Mouse (Mus musculus) stomach, postnatal 0 days (tissue): Measurements from ENCODE around the gene Atraid.

Experiments used
- CTCF ChIP-seq: IDR thresholded peaks from 2 replicates; pipeline ENCODE4 v1.5.1; 2016; ENCODE audit warnings: antibody characterized with exemption, low read depth, mild to moderate bottlenecking, moderate library complexity
- EP300 ChIP-seq: optimal IDR thresholded peaks from 2 replicates; pipeline ENCODE3; 2016; ENCODE audit warnings: antibody characterized with exemption

DNA sequence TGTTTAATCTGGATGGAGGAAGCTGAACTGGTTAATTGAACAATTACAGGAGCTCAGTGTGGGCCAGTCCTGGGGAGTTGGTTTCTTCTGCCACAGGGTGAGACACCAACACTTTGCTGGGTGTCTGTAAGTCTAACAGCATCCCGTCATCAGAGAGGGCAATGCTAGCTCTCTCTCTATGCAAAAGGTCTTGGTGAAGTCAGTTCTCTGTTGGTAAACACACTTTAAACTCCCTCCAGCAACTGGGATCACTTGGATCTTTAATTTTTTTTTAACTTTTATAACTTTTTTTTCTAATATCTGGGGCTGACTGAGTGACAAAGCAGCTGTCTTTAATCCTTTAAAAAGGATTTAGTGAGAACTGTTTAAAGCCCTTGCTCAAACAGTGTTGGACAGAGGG, 25.4 kb upstream of the Atraid start:
- TF ChIP-seq CTCF (no peak), EP300 (no peak)
